ENCODE assay signal across 13 mouse cellular contexts in genomic region chr6:13021245-13022100, GRCm38 (mm10). TPM values are rescaled to one million over a fixed set of nuclear protein-coding genes. Genes with fewer than 3 reads are reported as not detected.
DNase-seq lines count a peak whose midpoint lies in the region; ATAC-seq and TF ChIP-seq lines count a peak whose summit lies in the region.
"Had no signal": no experiment of that assay in that cellular context is flagged by ENCODE, and none has a peak within 500 bp of the region (broad histone marks: within the 10 kb centered on the region; RNA-seq: fewer than 3 reads in every experiment).

No protein-coding gene starts in this region.

- peaks cover 4% of the 10 kb centered on the region; the same call in 1 of the 2 replicates for H3K4me1 ChIP-seq in forebrain, embryonic 12.5 days
- no peaks in the 10 kb centered on the region for H3K4me1 ChIP-seq in forebrain, postnatal 0 days (ENCODE audit: insufficient read depth)
- H3K4me1 ChIP-seq: megakaryocyte, embryonic 14.5 days had no signal

- H3K9me3 ChIP-seq in forebrain, embryonic 12.5 days = no peaks in the 10 kb centered on the region
- no peaks in the 10 kb centered on the region for H3K9me3 ChIP-seq in forebrain, postnatal 0 days (ENCODE audit: low read length)
- H3K9me3 ChIP-seq: megakaryocyte, embryonic 14.5 days had no signal

- no peaks in the 10 kb centered on the region for H3K36me3 ChIP-seq in forebrain, embryonic 12.5 days (replicated peaks)
- H3K36me3 ChIP-seq in forebrain, postnatal 0 days (ENCODE audit: insufficient read depth) = no peaks in the 10 kb centered on the region

- TF ChIP-seq CTCF in forebrain, postnatal 0 days (IDR thresholded peaks at IDR 0.05; ENCODE audit: low read depth) = no peak

- H3K9ac ChIP-seq in forebrain, embryonic 12.5 days = no peak overlapping the region
- H3K9ac ChIP-seq in forebrain, postnatal 0 days = no peak overlapping the region

- no peaks in the 10 kb centered on the region for H3K27me3 ChIP-seq in forebrain, embryonic 12.5 days
- no peaks in the 10 kb centered on the region for H3K27me3 ChIP-seq in forebrain, postnatal 0 days (ENCODE audit: insufficient read depth, low read length)
- H3K27me3 ChIP-seq: megakaryocyte, embryonic 14.5 days had no signal

- WGBS in forebrain, embryonic 12.5 days = 49% methylated on average over 5 of the region's 5 CpGs
- WGBS in forebrain, postnatal 0 days = 35% methylated on average over 5 of the region's 5 CpGs

- 0 out of 2 replicates have a peak, but pooled peaks have one; percentile 41 for ATAC-seq in forebrain, embryonic 12.5 days (ENCODE audit: low FRiP score)
- ATAC-seq in forebrain, postnatal 0 days = no peak; the same call in 1 of the 2 replicates

- no peak overlapping the region for H3K4me3 ChIP-seq in forebrain, embryonic 12.5 days (replicated peaks)
- no peak overlapping the region for H3K4me3 ChIP-seq in forebrain, postnatal 0 days (ENCODE audit: low read depth, low read length)
- H3K4me3 ChIP-seq: megakaryocyte, embryonic 14.5 days had no signal

- no peak for DNase-seq in forebrain, postnatal 0 days
- peak; percentile 92 for DNase-seq in 3T3-L1 (ENCODE audit: low read depth, low spot score)
- DNase-seq in embryo, embryonic 10.5 days (ENCODE audit: low spot score) = peak; percentile 48
- peak; percentile 47 for DNase-seq in mesoderm, embryonic 11.5 days (ENCODE audit: low read depth, low spot score)
- no peak for DNase-seq in heart, adult 11 months
- no peak for DNase-seq in cerebellum, adult 11-12 months
- no peak for DNase-seq in kidney, adult 9 months
- DNase-seq: cerebellum, postnatal 36 days; kidney, postnatal 10 days; right cerebral cortex, postnatal 14 days; thymus, adult 2 months had no signal

- no peak overlapping the region for H3K27ac ChIP-seq in forebrain, embryonic 12.5 days
- H3K27ac ChIP-seq in forebrain, postnatal 0 days (ENCODE audit: low read depth, low read length) = no peak overlapping the region

- H3K4me2 ChIP-seq in forebrain, embryonic 12.5 days = no peak overlapping the region
- no peak overlapping the region for H3K4me2 ChIP-seq in forebrain, postnatal 0 days (ENCODE audit: low read depth)

RNA-seq across cellular contexts. Expression of gene Tmem106b, which starts 48.1 kb away (rescaled TPM):
- polyA plus RNA-seq in forebrain, embryonic 12.5 days (2016; fragmentation: Nextera tagmentation; extraction: Ambion mirVana) = 29.0 and 31.6 TPM in 2 replicates
- 88.2 and 93.2 TPM in 2 replicates for total RNA-seq in forebrain, postnatal 0 days (2014; rRNA removed)
- 28.8 and 31.9 TPM in 2 replicates for polyA plus RNA-seq in forebrain, postnatal 0 days (2015; fragmentation: Nextera tagmentation; extraction: Ambion mirVana)

Comparison
In these comparisons a context has a peak if more than half of its experiments do, and no peak if none do; other contexts are left out.
1. DNase-seq: peak in 3T3-L1 (single experiment), embryo, embryonic 10.5 days (single experiment) and mesoderm, embryonic 11.5 days (single experiment); none in forebrain, postnatal 0 days (single experiment), heart, adult 11 months (single experiment), cerebellum, adult 11-12 months (single experiment) and kidney, adult 9 months (single experiment).